Mouse (Mus musculus): ENCODE data around the gene Rpl21. TPM values are rescaled to one million over a fixed set of nuclear protein-coding genes. Genes with fewer than 3 reads are reported as not detected.

Gene Rpl21
- polyA plus RNA-seq, 1 experiment from 2014 or later, result 464 TPM

- Histone ChIP-seq H3K4me3 (no peak overlapping the region), H3K4me1 (replicated peaks) (no peaks in the 10 kb centered on the region), H3K36me3 (no peaks in the 10 kb centered on the region), H3K27me3 (ENCODE audit: insufficient read depth, poor library complexity, severe bottlenecking) (no peaks in the 10 kb centered on the region), H3K9me3 (no peaks in the 10 kb centered on the region), H3K27ac (no peak overlapping the region)
- no peak for DNase-seq (ENCODE audit: low spot score)
- WGBS, result 87% methylated on average over 15 of the region's 15 CpGs
Observed at GRCm38 (mm10) chr5:146883486-146884272, 51.0 kb downstream of the Rpl21 start.

Other genes with a start within 250 kb of the Rpl21 start
- 0.11 TPM in 1 of 2 replicates, not detected in the other for gene Gpr12, start 247.7 kb upstream of the Rpl21 start, polyA plus RNA-seq (2016; fragmentation: Nextera tagmentation; extraction: Ambion mirVana)
- gene Usp12, start 37.9 kb upstream of the Rpl21 start, polyA plus RNA-seq (2016; fragmentation: Nextera tagmentation; extraction: Ambion mirVana), result 13.1 and 15.4 TPM in 2 replicates
- gene Rasl11a, start 12.2 kb downstream of the Rpl21 start, polyA plus RNA-seq (2016; fragmentation: Nextera tagmentation; extraction: Ambion mirVana), result 21.9 and 33.7 TPM in 2 replicates
- gene Gtf3a, start 115.8 kb downstream of the Rpl21 start, polyA plus RNA-seq (2016; fragmentation: Nextera tagmentation; extraction: Ambion mirVana), result 115 and 118 TPM in 2 replicates
- gene Mtif3, start 130.9 kb downstream of the Rpl21 start, polyA plus RNA-seq (2016; fragmentation: Nextera tagmentation; extraction: Ambion mirVana), result 19.0 and 23.9 TPM in 2 replicates
- 8.2 and 8.4 TPM in 2 replicates for gene Lnx2, start 243.7 kb downstream of the Rpl21 start, polyA plus RNA-seq (2016; fragmentation: Nextera tagmentation; extraction: Ambion mirVana)
- 124 and 127 TPM in 2 replicates for gene Polr1d, start 244.2 kb downstream of the Rpl21 start, polyA plus RNA-seq (2016; fragmentation: Nextera tagmentation; extraction: Ambion mirVana)

All from hindbrain, embryonic 10.5 days (tissue).